Mouse (Mus musculus): ENCODE measurements around the gene Peg3. TPM values are rescaled to one million over a fixed set of nuclear protein-coding genes. Genes with fewer than 3 reads are reported as not detected.

Peg3 gene
- total and polyA plus RNA-seq, 3 experiments: not detected

GRCm38 (mm10) chr7:6759698-6760097 is 29.5 kb upstream of the Peg3 start:
- dilution Hi-C loops (cut with MboI; ENCODE audit: extremely low pct_ligation_motif_present, extremely low pct_unique_long_range_greater_than_20kb, low sequenced_read_pairs): no loop called here
- Histone ChIP-seq H3K4me3 (replicated peaks in 1 of 3; ENCODE audit: low read depth in 2 of 3, low read length in 2 of 3, poor library complexity in 1 of 3) (no peak overlapping the region), H3K79me2 (replicated peaks; ENCODE audit: control insufficient read depth, extremely low read depth, insufficient read depth, poor library complexity, severe bottlenecking) (no peaks in the 10 kb centered on the region), H3K4me2 (ENCODE audit: insufficient read depth, low read depth, poor library complexity, severe bottlenecking) (no peak overlapping the region), H3K9ac (ENCODE audit: insufficient read depth, low read depth) (no peak overlapping the region), H3K9me3 (replicated peaks; ENCODE audit: low read length) (peaks cover 68% of the 10 kb centered on the region), H3K36me3 (replicated peaks in 1 of 2; ENCODE audit: control insufficient read depth in 1 of 2, insufficient read depth in 1 of 2, low read length in 1 of 2) (no peaks in the 10 kb centered on the region), H3K4me1 (ENCODE audit: control insufficient read depth in 1 of 2, insufficient read depth in 2 of 2) (no peaks in the 10 kb centered on the region), H3K27me3 (replicated peaks) (no peaks in the 10 kb centered on the region), H3K27ac (ENCODE audit: insufficient read depth, low read depth) (no peak overlapping the region)
- in situ Hi-C loops (cut with MboI; ENCODE audit: low pct_ligation_motif_present, low pct_unique_long_range_greater_than_20kb, low sequenced_read_pairs): no loop called here
- DNase-seq (ENCODE audit: extremely low read depth): no peak
- TF ChIP-seq KAT2A (IDR thresholded peaks at IDR 0.05; ENCODE audit: insufficient replicate concordance, low read length) (no peak), BHLHE40 (IDR thresholded peaks at IDR 0.05; ENCODE audit: low read depth, low read length) (no peak), EP300 (IDR thresholded peaks at IDR 0.05; ENCODE audit: low read length) (no peak), POLR2A (IDR thresholded peaks at IDR 0.05; ENCODE audit: low read depth, low read length) (no peak), CTCF (conservative IDR thresholded peaks at IDR 0.05 in 1 of 2, IDR thresholded peaks at IDR 0.05 in 1 of 2; ENCODE audit: low read depth in 2 of 2, low read length in 2 of 2) (no peak), ZKSCAN1 (IDR thresholded peaks at IDR 0.05; ENCODE audit: borderline replicate concordance, low read depth, low read length) (no peak), UBTF (IDR thresholded peaks at IDR 0.05; ENCODE audit: low read depth, low read length) (no peak), MXI1 (IDR thresholded peaks at IDR 0.05; ENCODE audit: low read depth, low read length) (no peak), NRF1 (IDR thresholded peaks at IDR 0.05; ENCODE audit: low read depth, low read length) (no peak), MAX (IDR thresholded peaks at IDR 0.05; ENCODE audit: low read length) (no peak), ELF1 (IDR thresholded peaks at IDR 0.05; ENCODE audit: low read depth, low read length) (no peak)

GRCm38 (mm10) chr7:6756777-6757291 is 26.6 kb upstream of the Peg3 start:
- DNase-seq (ENCODE audit: extremely low read depth): no peak
- dilution Hi-C loops (cut with MboI; ENCODE audit: extremely low pct_ligation_motif_present, extremely low pct_unique_long_range_greater_than_20kb, low sequenced_read_pairs) (no loop called here), in situ Hi-C loops (cut with MboI; ENCODE audit: low pct_ligation_motif_present, low pct_unique_long_range_greater_than_20kb, low sequenced_read_pairs) (no loop called here)
- Histone ChIP-seq H3K4me2 (ENCODE audit: insufficient read depth, low read depth, poor library complexity, severe bottlenecking) (no peak overlapping the region), H3K9me3 (replicated peaks; ENCODE audit: low read length) (peaks cover 64% of the 10 kb centered on the region), H3K27ac (ENCODE audit: insufficient read depth, low read depth) (no peak overlapping the region), H3K4me1 (ENCODE audit: control insufficient read depth in 1 of 2, insufficient read depth in 2 of 2) (no peaks in the 10 kb centered on the region), H3K27me3 (replicated peaks) (no peaks in the 10 kb centered on the region), H3K79me2 (replicated peaks; ENCODE audit: control insufficient read depth, extremely low read depth, insufficient read depth, poor library complexity, severe bottlenecking) (no peaks in the 10 kb centered on the region), H3K9ac (ENCODE audit: insufficient read depth, low read depth) (no peak overlapping the region), H3K36me3 (replicated peaks in 1 of 2; ENCODE audit: control insufficient read depth in 1 of 2, insufficient read depth in 1 of 2, low read length in 1 of 2) (no peaks in the 10 kb centered on the region), H3K4me3 (replicated peaks in 1 of 3; ENCODE audit: low read depth in 2 of 3, low read length in 2 of 3, poor library complexity in 1 of 3) (no peak overlapping the region)
- TF ChIP-seq IRF4 (IDR thresholded peaks at IDR 0.05; ENCODE audit: low read depth, low read length): no peak
- no peak for TF ChIP-seq POLR2A (IDR thresholded peaks at IDR 0.05; ENCODE audit: low read depth, low read length)
- TF ChIP-seq ETS1 (conservative IDR thresholded peaks at IDR 0.05; ENCODE audit: low read depth, low read length): no peak
- no peak for TF ChIP-seq BHLHE40 (IDR thresholded peaks at IDR 0.05; ENCODE audit: low read depth, low read length)
- no peak for TF ChIP-seq UBTF (IDR thresholded peaks at IDR 0.05; ENCODE audit: low read depth, low read length)
- no peak for TF ChIP-seq CHD2 (IDR thresholded peaks at IDR 0.05; ENCODE audit: low read length)
- no peak for TF ChIP-seq NRF1 (IDR thresholded peaks at IDR 0.05; ENCODE audit: low read depth, low read length)
- TF ChIP-seq MAFK (IDR thresholded peaks at IDR 0.05; ENCODE audit: insufficient replicate concordance, low read length): no peak
- TF ChIP-seq MXI1 (IDR thresholded peaks at IDR 0.05; ENCODE audit: low read depth, low read length): no peak
- no peak for TF ChIP-seq JUND (conservative IDR thresholded peaks at IDR 0.05; ENCODE audit: low read depth, low read length)

Measured in CH12.LX (cell line).